Mouse (Mus musculus) gastrocnemius, postnatal 36 days (tissue): Measurements from ENCODE around the gene Larp4b. TPM values are rescaled to one million over a fixed set of nuclear protein-coding genes. Genes with fewer than 3 reads are reported as not detected.
"Not testable (repeated sequence)": the region's sequence is repeated elsewhere in the genome, so short reads cannot be mapped to it uniquely, and the experiment has no call there.

ENCODE experiments used
- DNase-seq, 2 experiments: peaks; one replicate each; pipeline ENCODE4 v3.0.0; 2022
- intact Hi-C: fragments of 180-260 bp; cut with DNase I; formaldehyde crosslinking; loops from one replicate; pipeline ENCODE4 v1.15.1; 2025
- long read RNA-seq, 2 experiments: library from polyadenylated mRNA; stranded (forward); transcript quantifications; one replicate each; pipeline ENCODE4 v2.0.0; 2021
- total RNA-seq, 2 experiments: library from RNA; stranded (reverse); gene quantifications; 2 replicates each; pipeline ENCODE4 v1.2.3; 2021

Larp4b gene
- 10 to 100 TPM; 66.0 to 67.8 TPM for total RNA-seq
- long read RNA-seq, experiment 1, full-length matches to known transcripts = 3 of 18 reads
- long read RNA-seq, experiment 1, partial matches to known transcripts = 7 of 18 reads
- long read RNA-seq, experiment 1, other reads (novel, unspliced or antisense) = 8 of 18 reads
- long read RNA-seq, experiment 2, full-length matches to known transcripts = 2 of 21 reads
- long read RNA-seq, experiment 2, partial matches to known transcripts = 7 of 21 reads
- long read RNA-seq, experiment 2, other reads (novel, unspliced or antisense) = 12 of 21 reads

DNA sequence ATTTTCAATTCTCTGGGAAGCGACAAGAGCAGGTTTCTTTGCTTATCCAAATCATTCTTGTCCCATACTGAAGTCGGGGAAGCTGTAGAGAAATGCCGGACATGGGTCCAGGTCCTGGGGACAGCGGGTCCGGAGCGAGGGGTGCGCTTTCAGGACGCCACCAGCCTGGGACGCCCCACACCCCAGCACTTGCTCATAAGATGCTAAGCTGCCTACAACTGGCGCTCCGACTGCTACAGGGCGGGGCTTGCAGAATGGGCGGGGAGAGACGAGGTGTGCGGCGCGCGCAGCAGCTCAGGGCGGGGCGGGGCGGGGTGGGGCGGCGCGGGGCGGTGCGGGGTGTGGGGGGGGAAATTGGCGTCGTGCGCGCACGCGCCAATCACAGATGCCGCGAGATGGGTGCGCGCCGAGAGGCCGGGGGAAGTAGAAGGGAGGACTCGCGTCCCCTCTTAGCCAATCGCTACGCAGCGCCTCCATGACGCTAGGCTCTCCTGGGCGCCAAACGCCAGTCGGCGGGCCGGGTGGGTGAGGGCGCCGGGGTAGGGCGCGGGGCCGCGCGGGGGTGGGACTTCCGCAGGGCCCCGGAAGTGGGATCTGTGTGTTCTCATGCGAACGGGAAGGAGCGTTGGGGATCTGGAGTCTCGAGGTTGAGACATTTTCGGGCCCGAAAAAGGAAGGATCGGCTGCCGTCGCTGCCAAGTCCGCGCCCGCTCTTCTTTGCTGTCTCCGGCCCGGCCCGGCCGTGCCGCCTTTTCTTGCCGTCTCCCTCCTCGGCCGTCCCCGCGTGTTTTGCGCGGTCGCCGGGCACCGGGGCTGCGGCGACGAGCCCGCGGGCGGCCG, at the start of gene Larp4b:
Gene Larp4b (plus strand): TSS at position 566 of the 840 bp plus-strand sequence.
- peak; percentile 87 to 96 for DNase-seq
- intact Hi-C loops = loop anchor here (5.0 kb wide), 1 partner anchor 91 kb away; no protein-coding TSS in a partner anchor

- no peak for DNase-seq
- intact Hi-C loops = no loop called here
Observed at GRCm38 (mm10) chr13:9044731-9045130, 49.0 kb upstream of the Larp4b start.

DNA sequence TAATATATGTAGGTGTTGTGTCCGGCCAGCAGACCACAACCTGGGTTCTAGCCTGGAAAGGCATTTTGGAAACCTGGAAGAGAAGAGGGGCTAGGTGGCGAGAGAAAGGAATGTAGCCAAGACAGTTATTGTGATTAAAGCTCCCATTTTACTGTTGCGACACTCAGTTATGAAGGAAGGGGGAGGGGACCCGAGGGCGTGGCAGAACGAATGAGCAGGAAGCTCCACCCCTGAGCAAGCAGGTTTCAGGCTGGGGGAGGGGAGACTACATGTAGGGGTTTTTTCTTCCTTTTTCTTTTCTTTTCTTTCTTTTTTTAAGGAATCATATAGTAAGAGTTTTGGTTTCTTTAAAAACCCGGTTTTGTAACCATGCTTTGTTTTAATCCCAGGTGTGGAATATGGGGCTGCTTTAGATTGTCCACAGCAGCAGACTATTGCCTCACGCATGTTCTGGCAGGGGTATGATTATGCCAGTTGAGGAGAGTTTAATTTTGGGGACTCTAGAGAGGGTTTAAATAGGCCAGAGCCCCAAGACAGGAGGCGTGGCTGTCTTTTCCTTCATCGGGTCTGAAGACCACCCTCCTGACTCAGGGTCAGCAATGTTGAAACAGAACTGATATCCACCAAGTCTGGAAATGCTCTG, 41.5 kb upstream of the Larp4b start:
- intact Hi-C loops, DNase-seq: not testable (repeated sequence)

DNA sequence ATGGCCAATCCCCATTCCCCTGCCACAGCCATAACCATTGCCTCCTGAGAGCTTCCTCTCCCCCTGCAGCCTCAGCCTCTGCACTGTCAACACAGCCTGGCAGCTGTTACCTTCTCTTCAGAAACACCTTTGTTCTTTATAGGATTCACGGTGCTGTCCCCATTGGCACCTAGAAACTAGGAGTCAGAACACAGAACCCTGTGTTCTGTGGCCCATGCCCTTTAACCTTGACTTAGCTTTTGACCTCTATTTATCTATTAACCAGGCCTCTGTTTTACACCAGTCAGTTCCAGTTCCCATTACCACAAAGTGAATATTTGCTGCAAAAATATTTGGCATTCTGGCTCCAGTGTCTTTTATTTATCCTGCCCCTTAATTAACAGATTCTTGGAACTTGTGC, 36.4 kb upstream of the Larp4b start:
- intact Hi-C loops = no loop called here
- DNase-seq = no peak

DNA sequence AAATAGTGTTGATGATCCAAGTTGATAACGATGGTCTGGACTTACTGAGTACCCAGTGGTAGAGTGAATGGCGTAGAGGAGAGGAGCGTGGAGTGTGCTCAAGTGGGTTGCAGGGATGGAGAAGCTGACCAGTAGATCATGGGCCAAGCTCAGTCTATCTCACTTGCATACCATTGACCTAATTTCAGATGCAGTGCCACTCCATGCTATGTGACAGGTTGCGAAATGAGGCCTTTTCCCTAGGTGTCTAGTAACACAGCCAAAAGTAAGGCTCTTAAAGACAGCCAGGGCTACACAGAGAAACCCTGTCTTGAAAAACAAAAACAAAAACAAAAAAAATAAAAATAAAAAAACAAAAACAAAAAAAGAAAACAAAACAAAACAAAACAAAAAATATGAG, 35.0 kb upstream of the Larp4b start:
- no peak for DNase-seq
- intact Hi-C loops = no loop called here

DNA sequence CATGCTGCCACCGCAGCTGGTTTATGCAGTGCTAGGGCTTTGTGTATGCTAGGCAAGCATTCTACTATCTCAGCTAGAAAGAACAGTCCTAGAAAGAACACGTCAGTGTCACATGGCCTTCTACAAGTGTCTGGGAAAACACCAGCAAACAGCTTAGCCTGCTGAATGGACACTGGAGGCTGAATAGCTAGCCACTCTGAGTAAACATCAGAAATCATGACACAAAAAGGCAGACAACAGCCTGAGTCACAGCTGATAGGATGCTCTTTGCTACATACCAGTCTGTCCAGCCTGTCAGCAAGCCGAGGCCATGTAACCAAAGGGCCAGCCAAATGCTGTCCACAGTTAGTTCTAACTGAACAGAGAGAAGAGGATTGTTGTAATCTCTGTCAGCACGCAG, 32.3 kb upstream of the Larp4b start:
- DNase-seq = no peak
- intact Hi-C loops = no loop called here

DNA sequence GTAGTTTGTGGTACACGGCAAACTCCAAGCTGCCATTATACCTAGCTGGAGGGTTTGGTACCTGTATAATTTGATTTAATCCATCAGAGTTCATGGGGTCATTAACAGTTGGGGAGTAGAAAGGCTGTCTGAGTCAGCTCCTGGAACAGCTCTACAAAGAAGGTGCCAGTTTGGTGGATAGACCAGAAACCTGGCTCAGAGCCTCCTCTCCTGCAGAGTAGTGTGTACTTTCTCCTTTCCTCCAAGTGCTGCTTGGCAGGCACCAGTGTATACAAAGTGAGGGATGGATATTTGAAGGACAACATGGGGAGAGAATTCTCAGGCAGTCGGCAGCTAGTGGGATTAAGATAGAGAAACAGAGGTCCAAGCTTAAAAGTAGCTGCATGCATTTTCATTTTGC, 29.5 kb upstream of the Larp4b start:
- intact Hi-C loops = no loop called here
- DNase-seq = no peak

DNA sequence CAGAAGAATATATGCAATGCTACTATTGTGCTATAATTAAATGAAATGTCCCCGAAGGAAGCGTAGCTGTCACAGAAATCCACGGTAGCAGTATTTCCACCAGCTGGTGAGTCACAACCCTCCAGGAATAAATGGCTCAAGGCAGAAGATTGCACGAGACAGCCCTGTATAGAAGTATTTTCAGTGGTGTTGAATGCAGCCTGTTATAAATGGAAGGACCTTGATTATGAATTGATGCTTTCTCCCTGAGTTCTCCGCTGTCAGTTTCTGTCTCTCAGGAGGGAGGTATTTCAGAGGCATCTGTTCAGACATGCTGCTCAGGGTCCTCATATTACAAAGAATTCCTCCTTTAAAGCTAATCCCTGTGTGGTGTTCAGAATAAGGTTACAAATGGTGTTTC, 27.6 kb upstream of the Larp4b start:
- intact Hi-C loops = no loop called here
- no peak for DNase-seq

DNA sequence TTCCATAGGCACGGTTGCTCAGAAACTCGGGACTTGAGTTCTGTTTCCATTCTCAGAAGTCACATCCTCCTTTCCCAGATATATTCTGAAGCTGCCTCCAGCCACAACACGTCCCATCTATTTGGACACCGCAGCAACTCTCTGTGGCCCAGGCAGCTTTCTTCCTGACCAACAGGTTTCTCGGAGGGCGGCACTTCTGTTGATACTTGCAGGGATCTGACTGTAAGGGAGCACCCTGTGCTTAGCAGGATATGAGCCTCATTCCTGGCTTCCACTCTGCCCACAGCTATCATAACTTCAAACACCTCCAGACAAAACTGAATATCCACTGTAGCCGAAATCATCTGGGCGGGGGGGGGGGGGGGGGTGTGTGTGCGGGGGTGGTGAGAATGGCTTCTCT, 22.7 kb upstream of the Larp4b start:
- intact Hi-C loops = no loop called here

DNA sequence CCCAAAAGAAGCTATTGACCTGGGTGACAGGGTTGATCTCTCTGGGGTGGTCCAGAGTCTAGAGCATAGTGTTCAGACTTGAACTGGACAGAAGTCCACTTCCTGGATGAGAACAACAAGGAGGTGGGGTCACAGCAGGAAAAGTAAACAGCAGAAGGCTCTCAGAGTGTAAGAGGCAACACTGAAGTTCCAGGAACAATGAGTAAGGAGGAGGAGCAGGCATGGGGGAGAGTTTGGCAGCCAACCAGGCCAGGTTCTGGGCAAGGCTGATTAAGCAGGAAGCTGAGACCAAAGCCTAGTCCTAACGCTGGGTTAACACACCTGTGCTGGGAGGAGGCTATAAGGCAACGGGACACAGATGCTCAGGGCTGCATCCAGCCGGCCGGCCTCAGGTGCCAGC, 19.9 kb upstream of the Larp4b start:
- intact Hi-C loops = no loop called here

More for the DNA sequence above, 22.7 kb upstream of the Larp4b start:
- DNase-seq = no peak

DNA sequence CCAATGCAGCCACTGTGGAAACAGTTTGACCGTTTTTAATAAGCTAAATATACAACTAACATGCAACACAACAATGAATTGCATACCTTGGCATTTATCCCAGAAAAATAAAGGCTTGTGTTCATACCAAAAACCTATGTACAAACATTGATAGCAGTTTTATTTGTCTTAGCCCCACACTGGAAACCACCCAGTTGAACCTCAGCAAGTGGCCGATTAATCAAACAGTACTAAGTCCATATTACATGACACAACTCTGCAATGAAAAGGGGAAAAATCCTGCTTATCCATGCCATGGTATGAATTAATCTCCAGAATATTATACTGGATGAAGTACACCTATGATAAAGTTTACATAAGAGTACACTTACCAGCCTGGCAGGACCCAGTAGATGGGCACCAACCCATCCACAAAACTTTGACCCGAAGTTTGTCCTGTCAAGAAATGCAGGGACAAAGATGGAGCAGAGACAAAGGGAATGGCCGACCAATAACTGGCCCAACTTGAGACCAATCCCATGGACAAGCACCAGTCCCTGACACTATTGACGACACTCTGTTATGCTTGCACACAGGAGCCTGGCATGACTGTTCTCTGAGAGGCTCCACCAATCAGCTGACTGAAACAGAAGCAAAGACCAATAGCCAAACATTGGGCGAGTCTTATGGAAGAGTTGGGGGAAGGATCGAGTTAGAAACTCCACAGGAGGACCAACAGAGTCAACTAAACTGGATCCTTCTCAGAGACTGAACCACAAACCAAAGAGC, 17.7 kb upstream of the Larp4b start:
- intact Hi-C loops = no loop called here
- no peak for DNase-seq

More for the DNA sequence above, 19.9 kb upstream of the Larp4b start:
- DNase-seq = no peak

DNA sequence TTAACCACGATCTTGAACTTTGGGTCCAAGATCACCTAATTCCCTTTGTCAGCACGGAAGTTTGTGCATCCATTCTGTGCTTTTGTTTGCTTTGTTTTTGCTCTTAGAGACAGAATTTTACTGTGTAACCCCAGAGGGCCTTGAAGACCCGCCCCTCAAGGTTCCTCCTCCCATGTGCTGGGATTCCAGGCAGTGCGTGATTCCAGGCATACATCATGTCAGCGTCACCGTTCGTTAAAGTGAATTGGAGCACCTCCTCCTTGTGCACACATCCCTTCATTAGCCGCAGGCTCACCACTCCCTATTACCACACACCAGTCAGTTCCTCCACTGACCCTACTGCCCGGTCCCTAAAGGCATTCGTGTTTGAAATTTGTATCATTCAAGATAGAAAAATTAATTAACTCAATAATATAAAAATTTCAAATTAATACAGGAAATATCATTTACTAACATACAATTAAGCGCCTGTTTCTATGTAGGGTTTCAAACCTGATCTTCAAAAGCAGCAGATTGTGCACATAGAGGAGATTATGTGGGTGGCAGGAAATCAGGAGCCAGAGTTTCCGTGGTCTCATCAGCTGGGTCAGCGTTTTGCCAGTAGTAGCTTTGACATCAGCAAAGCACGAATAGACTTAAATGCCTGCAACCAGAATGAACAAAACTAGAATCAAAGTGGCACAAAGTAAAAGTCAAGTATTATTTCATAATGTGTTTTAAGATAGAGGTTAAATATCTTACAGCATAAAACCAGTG, 11.4 kb upstream of the Larp4b start:
- no peak for DNase-seq
- intact Hi-C loops = no loop called here

DNA sequence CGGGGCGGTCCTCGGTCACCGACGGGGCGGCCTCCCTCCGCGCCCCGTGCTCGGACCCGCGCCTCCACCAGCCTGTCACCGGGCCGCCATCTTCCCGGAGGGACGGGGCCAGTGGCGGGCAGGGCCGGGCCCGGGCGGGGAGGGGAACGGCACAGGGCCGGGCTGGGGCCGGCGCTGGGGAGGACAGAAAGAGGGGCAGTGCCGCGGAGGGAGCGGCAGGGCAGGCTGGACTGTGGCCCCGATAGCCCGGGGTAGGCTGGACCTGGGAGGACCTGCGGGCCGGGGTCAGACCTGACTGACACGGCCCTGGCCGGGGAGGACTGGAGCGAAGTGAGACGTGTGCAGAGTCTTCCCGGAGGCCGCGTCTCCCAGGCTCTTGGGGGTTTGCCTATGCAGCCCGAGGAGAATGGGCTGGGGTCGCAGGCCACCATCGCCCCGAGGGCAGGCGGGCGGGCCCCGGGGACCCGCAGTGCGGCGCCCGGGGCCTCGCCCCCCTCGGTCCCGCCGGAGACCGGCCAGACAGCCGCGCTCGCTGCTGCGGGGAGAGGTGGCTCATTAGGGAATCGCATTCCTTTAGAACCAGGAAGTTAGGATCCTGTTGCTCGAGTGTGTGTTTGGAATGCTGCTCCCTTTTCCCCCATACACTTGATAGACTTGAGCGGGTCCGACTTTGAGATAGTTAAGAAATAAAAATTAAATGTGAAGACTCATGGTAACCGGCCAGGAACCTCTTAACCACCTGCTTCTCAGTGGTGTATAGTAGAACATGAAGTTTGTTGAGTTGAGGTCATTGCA, 702 bp downstream of the Larp4b start:
- intact Hi-C loops = loop anchor here (5.0 kb wide), 1 partner anchor 92 kb away; no protein-coding TSS in a partner anchor
- DNase-seq = peak; percentile 13 to 32

DNA sequence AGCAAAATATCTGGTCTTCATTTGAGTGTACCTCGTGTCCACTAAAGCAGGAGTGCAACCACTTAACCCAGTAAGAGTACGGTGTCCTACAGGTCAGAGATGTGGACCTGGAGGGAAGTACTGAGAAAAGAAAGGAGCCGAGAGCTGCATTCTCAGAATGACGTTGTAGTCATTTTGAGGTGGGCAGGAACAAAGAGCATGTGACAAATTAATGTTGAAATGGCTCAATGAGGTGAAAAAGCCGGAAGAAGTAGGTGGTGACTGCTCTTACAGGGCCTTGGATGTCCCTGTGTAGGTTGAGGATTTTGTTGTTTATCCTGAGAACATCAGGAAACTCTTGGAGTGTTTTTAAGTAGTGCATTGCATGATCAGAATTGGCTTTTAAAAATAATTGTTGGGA, 5.6 kb downstream of the Larp4b start:
- intact Hi-C loops = no loop called here
- no peak for DNase-seq

- intact Hi-C loops = no loop called here
Observed at GRCm38 (mm10) chr13:9100517-9100916, 6.8 kb downstream of the Larp4b start.

DNA sequence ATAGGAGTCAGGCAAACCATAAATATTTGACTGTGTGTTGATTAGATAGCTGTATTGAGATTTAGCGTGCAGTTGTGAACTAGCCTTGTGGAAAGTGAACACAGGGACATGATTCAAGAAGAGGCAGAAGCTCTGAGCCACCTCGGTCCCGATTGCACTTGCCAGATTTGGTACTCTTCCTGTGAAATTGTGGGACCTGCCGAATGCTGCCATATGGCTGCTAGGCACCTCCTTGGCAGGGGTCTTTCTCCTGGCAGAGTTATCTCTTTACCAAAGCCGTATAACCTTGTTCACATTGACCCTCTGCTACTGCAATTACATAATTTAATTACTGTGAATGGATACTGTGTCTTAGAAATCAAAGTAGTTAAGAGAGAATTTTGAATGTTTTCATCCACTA, 12.6 kb downstream of the Larp4b start:
- intact Hi-C loops = no loop called here
- DNase-seq = no peak

More at GRCm38 (mm10) chr13:9100517-9100916, 6.8 kb downstream of the Larp4b start:
- DNase-seq = no peak

DNA sequence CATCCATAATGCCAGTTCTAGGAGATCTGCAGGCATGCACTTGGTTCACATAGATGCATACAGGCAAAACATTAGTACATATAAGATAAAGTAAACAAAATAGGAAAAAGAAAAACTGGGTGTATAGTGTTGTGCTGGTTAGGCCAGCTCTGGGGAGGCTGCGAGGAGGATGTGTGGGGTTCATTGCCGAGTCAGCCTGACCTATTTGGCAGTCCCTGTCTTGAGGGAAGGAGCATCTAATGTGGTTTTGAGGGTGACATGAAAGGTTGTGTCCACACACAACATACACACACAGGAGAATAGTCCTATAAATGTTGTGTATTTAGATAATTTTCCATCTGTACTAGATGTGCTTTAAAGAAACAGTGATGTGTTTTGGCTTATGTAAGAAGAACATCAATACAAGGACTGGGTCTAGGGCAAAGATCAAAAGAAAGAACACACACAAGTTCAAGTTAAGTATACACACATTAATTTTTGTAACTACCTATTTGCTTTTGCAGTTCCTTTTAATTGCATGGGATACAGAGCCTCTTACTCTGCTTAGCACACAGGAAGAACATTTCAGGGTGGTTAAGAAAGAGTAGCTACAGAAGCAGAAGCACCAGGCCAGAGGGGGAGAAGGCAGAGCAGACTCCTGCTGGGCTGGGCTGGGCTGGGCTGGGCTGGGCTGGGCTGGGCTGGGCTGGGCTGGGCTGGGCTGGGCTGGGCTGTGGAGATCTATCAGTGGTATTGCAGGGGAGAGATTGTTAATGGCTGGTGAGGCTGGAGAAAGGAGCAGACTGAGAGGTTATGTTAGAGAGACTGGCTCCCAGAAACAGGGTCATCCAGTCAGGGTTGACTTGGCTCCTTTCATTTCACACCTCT, 13.5 kb downstream of the Larp4b start:
- DNase-seq = no peak
- intact Hi-C loops = no loop called here

DNA sequence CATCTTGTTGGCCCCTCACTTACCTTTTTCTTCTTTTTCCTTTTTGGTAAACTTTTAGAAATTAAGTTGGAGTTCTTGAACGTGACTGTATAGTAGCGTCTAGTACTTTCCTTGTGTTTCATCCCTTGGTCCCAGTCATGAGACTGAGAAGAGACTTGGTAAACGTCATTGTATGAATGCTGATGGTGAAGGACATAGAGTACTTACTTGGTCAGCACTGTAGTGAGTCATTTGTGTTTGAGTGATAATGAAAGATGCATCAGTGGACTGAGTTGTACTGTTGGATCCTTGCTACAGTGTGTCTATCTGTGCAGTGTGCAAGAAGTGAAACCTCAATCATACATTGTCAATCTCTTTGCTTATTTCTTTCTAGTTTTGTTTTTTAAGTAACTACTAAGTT, 20.1 kb downstream of the Larp4b start:
- intact Hi-C loops = no loop called here
- DNase-seq = no peak
